Mouse (Mus musculus) liver, adult 2 months (tissue): ENCODE measurements around the gene Timm13.

Experiments used
- CTCF ChIP-seq: fragments of 200-500 bp; IDR thresholded peaks from 2 replicates; pipeline ENCODE4 v1.5.1; 2011; ENCODE audit warnings: low read depth, low read length, control low read depth
- POLR2A ChIP-seq: fragments of 200-500 bp; IDR thresholded peaks from 2 replicates; pipeline ENCODE4 v1.6.1; 2011; ENCODE audit warnings: low read length, control low read depth; ENCODE audit not compliant: insufficient read depth; ENCODE audit errors: extremely low read depth

DNA sequence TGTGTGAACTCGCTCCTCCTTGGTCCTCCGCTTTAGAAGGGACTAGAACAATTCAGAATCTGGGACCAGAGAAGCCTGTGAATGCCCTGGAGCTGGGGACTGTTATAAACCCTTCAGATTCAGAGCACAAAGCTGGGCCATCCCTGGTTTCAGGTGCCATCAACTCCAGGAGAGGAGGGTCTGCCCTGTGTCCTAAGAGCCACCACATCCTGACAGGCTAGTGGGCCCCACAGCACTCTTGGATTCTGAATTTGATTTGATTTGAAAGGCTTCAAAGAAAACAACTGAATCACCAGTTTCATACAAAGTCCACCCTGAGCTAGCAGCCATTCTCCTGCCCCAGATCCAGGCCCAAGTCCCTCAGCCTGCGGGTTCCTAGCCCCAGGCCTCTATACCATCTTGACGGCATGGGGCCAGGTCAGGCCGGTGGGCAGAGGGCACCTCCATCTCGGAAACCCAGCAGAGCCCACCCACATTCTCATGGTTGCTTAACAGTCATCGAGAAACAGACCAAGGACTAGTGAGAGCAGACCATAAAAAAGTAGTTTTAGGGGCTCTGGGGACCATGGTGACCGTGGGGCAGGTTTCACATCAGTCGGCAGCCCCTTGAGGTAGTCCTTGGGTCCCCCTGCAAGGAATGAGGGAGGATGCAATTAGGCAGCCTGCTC is 1.6 kb upstream of the Timm13 start:
- TF ChIP-seq CTCF = no peak
- TF ChIP-seq POLR2A = no peak
